Mouse (Mus musculus) brain, embryonic 14.5 days (tissue): ENCODE measurements at regions not wholly inside any gene's neighbourhood (a gene's known extent, or its start where the extent isn't known, plus 50 kb on each side); places are given as distances from the start of the nearest gene placed in this dataset.

Experiments used
- DNase-seq: peaks from one replicate; pipeline ENCODE4 v3.0.0-alpha.2; 2011; ENCODE audit warnings: low read depth
- CTCF ChIP-seq: fragments of 200-500 bp; IDR thresholded peaks from 2 replicates; pipeline ENCODE4 v1.5.1; 2012; ENCODE audit warnings: inconsistent platforms, mild to moderate bottlenecking, moderate library complexity, borderline replicate concordance; ENCODE audit not compliant: insufficient read depth, insufficient read length; ENCODE audit errors: extremely low read depth
- POLR2A ChIP-seq: fragments of 200-500 bp; IDR thresholded peaks from 2 replicates; pipeline ENCODE4 v1.6.1; 2012; ENCODE audit warnings: mild to moderate bottlenecking, inconsistent platforms, borderline replicate concordance; ENCODE audit not compliant: poor library complexity, insufficient read depth, insufficient read length, severe bottlenecking; ENCODE audit errors: extremely low read depth

DNA sequence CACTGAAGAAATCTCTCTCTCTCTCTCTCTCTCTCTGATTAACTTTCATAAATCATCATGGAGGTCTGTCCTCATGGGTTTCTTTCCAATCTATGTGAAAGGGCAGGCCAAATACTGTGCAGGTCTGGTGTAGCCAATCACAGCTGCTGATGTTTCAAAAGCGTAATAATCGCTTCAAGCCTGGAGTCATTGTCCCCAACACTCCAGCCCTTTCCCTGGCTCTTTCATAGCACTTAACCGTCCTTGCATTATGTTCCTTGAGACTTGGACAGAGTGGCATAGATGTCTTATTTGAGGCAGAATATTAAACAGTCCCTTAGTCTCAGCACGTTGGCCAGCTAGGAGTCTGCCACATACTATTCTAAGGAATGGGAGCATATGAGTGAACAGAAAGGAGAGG is 286.5 kb upstream of the Kcnd2 start:
- TF ChIP-seq POLR2A (no peak), CTCF (no peak)
- peak; percentile 53 for DNase-seq
